Mouse (Mus musculus): ENCODE results near the gene Jakmip3. TPM values are rescaled to one million over a fixed set of nuclear protein-coding genes. Genes with fewer than 3 reads are reported as not detected.

Gene Jakmip3
- polyA plus RNA-seq, 1 experiment from 2014 or later: 0.66 TPM

GRCm38 (mm10) chr7:139085629-139086194 is 145.2 kb downstream of the Jakmip3 start, which contains the start of gene Dpysl4:
Dpysl4 (plus strand) TSS chr7:139086001.
- Histone ChIP-seq H3K4me1 (replicated peaks) (peaks cover 16% of the 10 kb centered on the region; the same call in 1 of the 2 replicates), H3K4me3 (replicated peaks) (peak within 1 kb of the TSS; percentile 68), H3K9me3 (no peaks in the 10 kb centered on the region), H3K27me3 (peaks cover 44% of the 10 kb centered on the region), H3K9ac (replicated peaks) (peak within 1 kb of the TSS; percentile 75), H3K4me2 (peak within 1 kb of the TSS; percentile 82), H3K36me3 (peaks cover 11% of the 10 kb centered on the region), H3K27ac (no peak within 1 kb of the TSS)
- peak; percentile 80 for ATAC-seq (ENCODE audit: insufficient number of reproducible peaks, insufficient read depth, low FRiP score, low TSS enrichment, low read depth)
- WGBS: 7% methylated on average over 32 of the region's 32 CpGs

GRCm38 (mm10) chr7:139086195-139087158 is 145.9 kb downstream of the Jakmip3 start:
- Histone ChIP-seq H3K36me3 (peaks cover 19% of the 10 kb centered on the region), H3K27me3 (peaks cover 44% of the 10 kb centered on the region), H3K9ac (replicated peaks) (peak overlapping the region; percentile 75), H3K4me3 (replicated peaks) (peak overlapping the region; percentile 68), H3K9me3 (no peaks in the 10 kb centered on the region), H3K4me2 (peak overlapping the region; percentile 82), H3K4me1 (replicated peaks) (peaks cover 16% of the 10 kb centered on the region; the same call in 1 of the 2 replicates), H3K27ac (no peak overlapping the region)
- WGBS: 2% methylated on average over 61 of the region's 61 CpGs
- ATAC-seq (ENCODE audit: insufficient number of reproducible peaks, insufficient read depth, low FRiP score, low TSS enrichment, low read depth): peak; percentile 34

- no peak overlapping the region for H3K4me3 ChIP-seq (replicated peaks)
- H3K27me3 ChIP-seq: peaks cover 44% of the 10 kb centered on the region
- no peak overlapping the region for H3K27ac ChIP-seq
- H3K9me3 ChIP-seq: no peaks in the 10 kb centered on the region
- WGBS: 68% methylated on average over 2 of the region's 2 CpGs
- peaks cover 30% of the 10 kb centered on the region for H3K36me3 ChIP-seq
- H3K4me1 ChIP-seq (replicated peaks): peaks cover 16% of the 10 kb centered on the region; the same call in 1 of the 2 replicates
- 0 out of 2 replicates have a peak overlapping the region, but pooled peaks have one; percentile 82 for H3K4me2 ChIP-seq
- ATAC-seq (ENCODE audit: insufficient number of reproducible peaks, insufficient read depth, low FRiP score, low TSS enrichment, low read depth): no peak
- no peak overlapping the region for H3K9ac ChIP-seq (replicated peaks)
Measured at GRCm38 (mm10) chr7:139087801-139088200, 147.3 kb downstream of the Jakmip3 start.

GRCm38 (mm10) chr7:139089892-139090874 is 149.7 kb downstream of the Jakmip3 start:
- no peak overlapping the region for H3K4me2 ChIP-seq
- no peaks in the 10 kb centered on the region for H3K9me3 ChIP-seq
- H3K27me3 ChIP-seq: peaks cover 34% of the 10 kb centered on the region
- H3K36me3 ChIP-seq: peaks cover 49% of the 10 kb centered on the region
- H3K4me3 ChIP-seq (replicated peaks): no peak overlapping the region
- H3K27ac ChIP-seq: no peak overlapping the region
- 87% methylated on average over 12 of the region's 12 CpGs for WGBS
- H3K4me1 ChIP-seq (replicated peaks): peaks cover 16% of the 10 kb centered on the region; the same call in 1 of the 2 replicates
- H3K9ac ChIP-seq (replicated peaks): no peak overlapping the region
- no peak for ATAC-seq (ENCODE audit: insufficient number of reproducible peaks, insufficient read depth, low FRiP score, low TSS enrichment, low read depth)

- Histone ChIP-seq H3K36me3 (peaks cover 59% of the 10 kb centered on the region), H3K27me3 (peaks cover 19% of the 10 kb centered on the region), H3K9me3 (no peaks in the 10 kb centered on the region), H3K27ac (no peak overlapping the region), H3K4me1 (replicated peaks) (peaks cover 13% of the 10 kb centered on the region; the same call in 1 of the 2 replicates), H3K4me3 (replicated peaks) (no peak overlapping the region), H3K4me2 (no peak overlapping the region), H3K9ac (replicated peaks) (no peak overlapping the region)
- WGBS: 90% methylated on average over 9 of the region's 9 CpGs
- no peak for ATAC-seq (ENCODE audit: insufficient number of reproducible peaks, insufficient read depth, low FRiP score, low TSS enrichment, low read depth)
Measured at GRCm38 (mm10) chr7:139091681-139092080, 151.2 kb downstream of the Jakmip3 start.

- Histone ChIP-seq H3K9me3 (no peaks in the 10 kb centered on the region), H3K36me3 (peaks cover 63% of the 10 kb centered on the region)
- WGBS: 94% methylated on average over 5 of the region's 5 CpGs
Measured at GRCm38 (mm10) chr7:139092676-139093075, 152.1 kb downstream of the Jakmip3 start.

GRCm38 (mm10) chr7:139093124-139093523 is 152.6 kb downstream of the Jakmip3 start:
- no peak overlapping the region for H3K9ac ChIP-seq (replicated peaks)
- no peak overlapping the region for H3K4me2 ChIP-seq
- ATAC-seq (ENCODE audit: insufficient number of reproducible peaks, insufficient read depth, low FRiP score, low TSS enrichment, low read depth): no peak
- peaks cover 65% of the 10 kb centered on the region for H3K36me3 ChIP-seq
- H3K4me3 ChIP-seq (replicated peaks): no peak overlapping the region
- H3K27me3 ChIP-seq: 0 out of 2 replicates have a peak, but pooled peaks cover 6% of the 10 kb centered on the region
- WGBS: 90% methylated on average over 5 of the region's 5 CpGs
- H3K4me1 ChIP-seq (replicated peaks): no peaks in the 10 kb centered on the region
- H3K27ac ChIP-seq: no peak overlapping the region
- H3K9me3 ChIP-seq: no peaks in the 10 kb centered on the region

More at GRCm38 (mm10) chr7:139092676-139093075, 152.1 kb downstream of the Jakmip3 start:
- no peak overlapping the region for H3K4me3 ChIP-seq (replicated peaks)
- H3K27me3 ChIP-seq: peaks cover 9% of the 10 kb centered on the region
- H3K9ac ChIP-seq (replicated peaks): no peak overlapping the region
- no peak overlapping the region for H3K27ac ChIP-seq
- H3K4me2 ChIP-seq: no peak overlapping the region
- 0 out of 2 replicates have a peak, but pooled peaks cover 3% of the 10 kb centered on the region for H3K4me1 ChIP-seq (replicated peaks)
- no peak for ATAC-seq (ENCODE audit: insufficient number of reproducible peaks, insufficient read depth, low FRiP score, low TSS enrichment, low read depth)

GRCm38 (mm10) chr7:139093781-139094180 is 153.3 kb downstream of the Jakmip3 start:
- Histone ChIP-seq H3K9ac (replicated peaks) (no peak overlapping the region), H3K36me3 (peaks cover 65% of the 10 kb centered on the region)
- no peak for ATAC-seq (ENCODE audit: insufficient number of reproducible peaks, insufficient read depth, low FRiP score, low TSS enrichment, low read depth)

GRCm38 (mm10) chr7:139094761-139095160 is 154.2 kb downstream of the Jakmip3 start:
- Histone ChIP-seq H3K4me1 (replicated peaks) (no peaks in the 10 kb centered on the region), H3K36me3 (peaks cover 62% of the 10 kb centered on the region), H3K4me2 (no peak overlapping the region), H3K4me3 (replicated peaks) (no peak overlapping the region), H3K27me3 (no peaks in the 10 kb centered on the region), H3K9ac (replicated peaks) (no peak overlapping the region), H3K9me3 (no peaks in the 10 kb centered on the region), H3K27ac (no peak overlapping the region)
- 88% methylated on average over 6 of the region's 6 CpGs for WGBS
- ATAC-seq (ENCODE audit: insufficient number of reproducible peaks, insufficient read depth, low FRiP score, low TSS enrichment, low read depth): no peak

More at GRCm38 (mm10) chr7:139093781-139094180, 153.3 kb downstream of the Jakmip3 start:
- no peak overlapping the region for H3K27ac ChIP-seq
- H3K4me2 ChIP-seq: no peak overlapping the region
- H3K27me3 ChIP-seq: 0 out of 2 replicates have a peak, but pooled peaks cover under 1% of the 10 kb centered on the region
- no peaks in the 10 kb centered on the region for H3K4me1 ChIP-seq (replicated peaks)
- H3K9me3 ChIP-seq: no peaks in the 10 kb centered on the region
- WGBS: 81% methylated on average over 7 of the region's 7 CpGs
- H3K4me3 ChIP-seq (replicated peaks): no peak overlapping the region

GRCm38 (mm10) chr7:139095282-139095681 is 154.8 kb downstream of the Jakmip3 start:
- H3K27me3 ChIP-seq: no peaks in the 10 kb centered on the region
- H3K4me1 ChIP-seq (replicated peaks): no peaks in the 10 kb centered on the region
- H3K27ac ChIP-seq: no peak overlapping the region
- H3K36me3 ChIP-seq: peaks cover 59% of the 10 kb centered on the region
- no peaks in the 10 kb centered on the region for H3K9me3 ChIP-seq
- WGBS: 89% methylated on average over 7 of the region's 7 CpGs
- no peak overlapping the region for H3K4me2 ChIP-seq
- no peak for ATAC-seq (ENCODE audit: insufficient number of reproducible peaks, insufficient read depth, low FRiP score, low TSS enrichment, low read depth)
- no peak overlapping the region for H3K9ac ChIP-seq (replicated peaks)
- H3K4me3 ChIP-seq (replicated peaks): no peak overlapping the region

All from limb, embryonic 12.5 days (tissue).